Mouse (Mus musculus): ENCODE measurements around the gene Dcxr. TPM values are rescaled to one million over a fixed set of nuclear protein-coding genes. Genes with fewer than 3 reads are reported as not detected.
"Not testable (repeated sequence)": the region's sequence is repeated elsewhere in the genome, so short reads cannot be mapped to it uniquely, and the experiment has no call there.

The Dcxr gene
- 43.0 and 46.0 TPM in 2 replicates for polyA plus RNA-seq (2015; fragmentation: Nextera tagmentation; extraction: Ambion mirVana)

DNA sequence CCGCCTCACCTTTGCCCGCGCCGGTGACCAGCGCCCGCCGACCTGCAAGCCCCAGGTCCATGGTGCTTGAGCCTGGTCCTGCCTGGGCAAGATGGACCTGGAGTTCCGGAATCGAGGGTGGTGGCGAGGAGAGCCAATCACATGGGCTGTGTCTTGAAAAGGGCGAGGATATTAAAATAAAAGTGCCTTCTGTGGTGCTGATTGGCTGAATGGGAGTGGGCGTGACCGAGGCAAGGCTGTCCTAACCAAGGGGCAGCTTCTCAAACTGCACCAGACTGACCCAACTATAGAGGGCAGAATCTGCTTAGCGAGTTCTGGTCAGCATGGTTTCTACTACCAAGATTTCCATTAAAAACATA, at the start of gene Dcxr:
Dcxr (minus strand) TSS at position 113 of the 359 bp plus-strand sequence.
- peak; percentile 91 for ATAC-seq (ENCODE audit: insufficient read depth, low FRiP score)
- peak within 1 kb of the TSS; percentile 68 for H3K4me3 ChIP-seq (replicated peaks; ENCODE audit: low read length)
- peak within 1 kb of the TSS; percentile 76 for H3K4me2 ChIP-seq (ENCODE audit: low read depth, low read length)
- peak within 1 kb of the TSS; percentile 73 for H3K9ac ChIP-seq (ENCODE audit: low read length)
- no peaks in the 10 kb centered on the region for H3K9me3 ChIP-seq (replicated peaks; ENCODE audit: control insufficient read depth, low read length)
- H3K4me1 ChIP-seq (ENCODE audit: control insufficient read depth, insufficient read depth, low read length), result peaks cover 9% of the 10 kb centered on the region
- WGBS, result under 1% methylated on average over 14 of the region's 14 CpGs
- H3K27ac ChIP-seq (ENCODE audit: low read length), result peak within 1 kb of the TSS; percentile 49; the same call in 1 of the 2 replicates
- no peaks in the 10 kb centered on the region for H3K27me3 ChIP-seq (ENCODE audit: control insufficient read depth, insufficient read depth, low read length)
- H3K36me3 ChIP-seq (ENCODE audit: control insufficient read depth, insufficient read depth, low read length), result no peaks in the 10 kb centered on the region; the same call in 1 of the 2 replicates

DNA sequence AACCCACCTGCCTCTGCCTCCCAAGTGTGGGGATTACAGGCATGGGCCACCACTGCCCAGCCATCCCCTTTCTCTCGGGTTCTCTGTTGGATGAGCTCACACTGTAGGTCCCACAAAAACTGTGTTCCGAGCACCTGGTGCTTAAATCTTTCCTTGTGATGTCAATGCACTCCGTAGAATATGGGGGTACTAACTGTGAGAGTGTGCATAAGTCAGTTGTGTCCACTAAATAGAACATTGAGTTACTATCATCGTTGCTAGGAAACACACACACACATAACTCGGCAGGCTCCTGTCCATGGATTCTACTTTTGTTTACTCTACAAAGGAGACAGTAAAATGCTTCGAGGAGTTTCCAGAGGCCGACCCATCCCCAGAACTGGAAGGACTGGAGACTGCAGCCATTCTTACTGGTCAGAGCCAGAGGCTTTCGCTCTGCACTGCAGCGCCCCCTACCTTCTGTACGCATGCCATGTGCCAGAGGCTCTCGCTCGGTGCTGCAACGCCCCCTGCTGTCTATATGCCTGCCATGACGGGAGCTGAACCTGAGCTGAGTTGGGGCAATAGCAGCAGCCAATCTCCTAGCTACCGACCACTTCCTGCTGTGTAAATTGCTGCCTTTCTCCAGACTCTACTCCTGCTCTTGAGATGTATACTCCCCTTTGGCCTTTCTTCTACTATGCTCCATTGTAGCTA, 48.8 kb upstream of the Dcxr start:
- WGBS, result 23% methylated on average over 15 of the region's 15 CpGs
- ATAC-seq (ENCODE audit: insufficient read depth, low FRiP score), result peak; percentile 89
- H3K36me3 ChIP-seq (ENCODE audit: control insufficient read depth, insufficient read depth, low read length), result no peaks in the 10 kb centered on the region
- no peak overlapping the region for H3K4me3 ChIP-seq (replicated peaks; ENCODE audit: low read length)
- peaks cover 6% of the 10 kb centered on the region; the same call in 1 of the 2 replicates for H3K4me1 ChIP-seq (ENCODE audit: control insufficient read depth, insufficient read depth, low read length)
- H3K9me3 ChIP-seq (replicated peaks; ENCODE audit: control insufficient read depth, low read length), result no peaks in the 10 kb centered on the region
- no peaks in the 10 kb centered on the region for H3K27me3 ChIP-seq (ENCODE audit: control insufficient read depth, insufficient read depth, low read length)
- 0 out of 2 replicates have a peak overlapping the region, but pooled peaks have one; percentile 4 for H3K9ac ChIP-seq (ENCODE audit: low read length)
- H3K4me2 ChIP-seq (ENCODE audit: low read depth, low read length), result no peak overlapping the region
- H3K27ac ChIP-seq (ENCODE audit: low read length), result no peak overlapping the region

DNA sequence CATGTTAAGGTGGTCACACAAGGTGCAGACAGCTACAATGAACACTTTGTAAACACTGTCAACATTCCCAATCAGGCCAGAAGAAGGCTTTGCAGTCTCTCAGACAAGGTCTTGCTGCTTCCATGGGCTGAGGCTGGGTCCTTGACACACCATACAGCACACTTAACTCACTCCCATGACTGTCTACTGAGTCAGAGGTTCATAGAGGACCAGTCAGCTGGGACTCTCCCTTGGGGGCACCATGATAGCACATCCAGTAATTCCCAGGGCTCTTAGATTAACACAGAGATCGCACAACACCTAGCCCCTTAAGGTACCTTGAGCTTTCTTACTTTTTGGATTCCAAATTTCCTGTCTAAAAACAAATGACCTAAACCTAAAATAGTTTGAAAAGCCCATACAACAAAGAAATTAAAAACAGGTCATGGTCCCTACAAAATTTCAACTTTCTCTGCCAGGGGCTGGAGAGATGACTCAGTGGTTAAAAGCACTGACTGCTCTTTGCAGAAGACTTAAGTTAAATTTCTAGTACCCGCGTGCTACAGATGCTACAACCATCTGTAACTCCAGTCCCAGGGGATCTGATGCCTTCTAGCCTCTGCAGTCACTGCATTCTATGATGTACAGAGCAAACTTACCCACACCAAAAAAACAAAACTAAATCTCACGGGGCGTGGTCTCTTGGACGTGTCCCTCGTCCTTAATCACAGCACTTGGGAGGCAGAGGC, 46.5 kb upstream of the Dcxr start:
- no peak overlapping the region for H3K9ac ChIP-seq (ENCODE audit: low read length)
- no peak overlapping the region for H3K27ac ChIP-seq (ENCODE audit: low read length)
- peaks cover 6% of the 10 kb centered on the region; the same call in 1 of the 2 replicates for H3K4me1 ChIP-seq (ENCODE audit: control insufficient read depth, insufficient read depth, low read length)
- H3K4me2 ChIP-seq (ENCODE audit: low read depth, low read length), result no peak overlapping the region
- H3K36me3 ChIP-seq (ENCODE audit: control insufficient read depth, insufficient read depth, low read length), result no peaks in the 10 kb centered on the region
- no peak overlapping the region for H3K4me3 ChIP-seq (replicated peaks; ENCODE audit: low read length)
- no peak for ATAC-seq (ENCODE audit: insufficient read depth, low FRiP score)
- no peaks in the 10 kb centered on the region for H3K27me3 ChIP-seq (ENCODE audit: control insufficient read depth, insufficient read depth, low read length)
- no peaks in the 10 kb centered on the region for H3K9me3 ChIP-seq (replicated peaks; ENCODE audit: control insufficient read depth, low read length)
- 82% methylated on average over 7 of the region's 7 CpGs for WGBS

DNA sequence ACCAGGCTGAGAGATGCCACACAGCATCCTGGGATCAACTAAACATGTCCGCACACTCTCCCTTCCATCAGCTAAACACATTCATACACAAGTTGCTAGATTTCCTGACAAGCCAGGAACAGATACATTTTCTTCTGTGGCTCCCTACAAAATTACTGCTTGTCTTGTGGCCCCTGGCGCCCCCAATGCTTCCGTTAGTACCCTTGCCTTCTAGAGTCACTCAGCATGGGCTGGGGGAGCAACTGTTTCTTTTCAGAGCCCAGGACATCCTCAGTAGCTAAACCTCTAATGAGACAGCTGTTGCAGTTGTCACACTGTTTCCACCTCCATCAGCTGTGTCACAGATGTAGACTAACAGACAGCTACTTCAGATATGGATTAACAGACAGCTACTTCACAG, 45.7 kb upstream of the Dcxr start:
- ATAC-seq (ENCODE audit: insufficient read depth, low FRiP score), result no peak
- no peaks in the 10 kb centered on the region for H3K36me3 ChIP-seq (ENCODE audit: control insufficient read depth, insufficient read depth, low read length)
- 77% methylated on average over 3 of the region's 3 CpGs for WGBS

DNA sequence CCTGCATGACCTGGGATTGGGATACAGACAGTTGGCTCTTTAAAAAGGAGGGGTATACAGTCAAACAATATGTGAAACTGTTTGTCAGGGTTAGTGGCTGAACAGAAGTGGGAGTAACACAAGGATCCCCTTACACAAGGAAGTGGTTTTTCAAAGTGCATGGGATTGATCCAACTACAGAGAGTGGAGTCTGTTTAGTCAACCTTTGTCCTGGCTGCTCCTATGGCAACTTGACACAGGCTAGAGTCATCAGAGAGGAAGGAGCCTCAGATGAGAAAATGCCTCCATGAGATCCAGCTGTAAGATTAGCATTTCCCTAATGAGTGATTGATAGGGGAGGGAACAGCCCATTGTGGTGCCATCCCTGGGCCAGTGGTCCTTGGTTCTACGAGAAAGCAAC, 41.1 kb upstream of the Dcxr start:
- H3K27me3 ChIP-seq (ENCODE audit: control insufficient read depth, insufficient read depth, low read length), result no peaks in the 10 kb centered on the region
- no peak overlapping the region for H3K4me3 ChIP-seq (replicated peaks; ENCODE audit: low read length)
- H3K4me1 ChIP-seq (ENCODE audit: control insufficient read depth, insufficient read depth, low read length), result no peaks in the 10 kb centered on the region
- ATAC-seq (ENCODE audit: insufficient read depth, low FRiP score), result peak; percentile 62; the same call in 1 of the 2 replicates
- no peak overlapping the region for H3K9ac ChIP-seq (ENCODE audit: low read length)
- H3K27ac ChIP-seq (ENCODE audit: low read length), result peak overlapping the region; percentile 42; the same call in 1 of the 2 replicates
- no peak overlapping the region for H3K4me2 ChIP-seq (ENCODE audit: low read depth, low read length)
- WGBS, result 67% methylated on average over 1 of the region's 1 CpGs
- H3K9me3 ChIP-seq (replicated peaks; ENCODE audit: control insufficient read depth, low read length), result no peaks in the 10 kb centered on the region
- H3K36me3 ChIP-seq (ENCODE audit: control insufficient read depth, insufficient read depth, low read length), result no peaks in the 10 kb centered on the region

More for the DNA sequence above, 45.7 kb upstream of the Dcxr start:
- peaks cover 6% of the 10 kb centered on the region; the same call in 1 of the 2 replicates for H3K4me1 ChIP-seq (ENCODE audit: control insufficient read depth, insufficient read depth, low read length)
- H3K4me3 ChIP-seq (replicated peaks; ENCODE audit: low read length), result no peak overlapping the region
- H3K27me3 ChIP-seq (ENCODE audit: control insufficient read depth, insufficient read depth, low read length), result no peaks in the 10 kb centered on the region
- H3K9me3 ChIP-seq (replicated peaks; ENCODE audit: control insufficient read depth, low read length), result no peaks in the 10 kb centered on the region
- H3K27ac ChIP-seq (ENCODE audit: low read length), result no peak overlapping the region
- no peak overlapping the region for H3K9ac ChIP-seq (ENCODE audit: low read length)
- no peak overlapping the region for H3K4me2 ChIP-seq (ENCODE audit: low read depth, low read length)

DNA sequence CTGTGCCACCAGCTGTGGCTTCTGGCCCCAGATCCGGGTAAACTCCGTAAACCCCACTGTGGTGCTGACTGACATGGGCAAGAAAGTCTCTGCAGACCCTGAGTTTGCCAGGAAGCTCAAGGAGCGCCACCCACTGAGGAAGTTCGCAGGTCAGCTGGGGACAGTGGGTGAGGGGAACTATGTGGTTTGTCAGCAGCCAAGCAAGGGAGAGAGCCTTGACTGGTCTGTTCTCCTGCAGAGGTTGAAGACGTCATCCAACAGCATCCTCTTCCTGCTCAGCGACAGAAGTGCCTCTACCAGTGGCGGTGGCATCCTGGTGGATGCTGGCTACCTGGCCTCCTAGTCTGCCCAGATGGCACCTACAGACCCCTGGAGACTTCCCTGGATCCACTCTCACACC, 39.9 kb upstream of the Dcxr start:
- H3K27ac ChIP-seq (ENCODE audit: low read length); H3K9ac ChIP-seq (ENCODE audit: low read length); H3K4me2 ChIP-seq (ENCODE audit: low read depth, low read length); ATAC-seq (ENCODE audit: insufficient read depth, low FRiP score); H3K9me3 ChIP-seq (replicated peaks; ENCODE audit: control insufficient read depth, low read length); H3K4me1 ChIP-seq (ENCODE audit: control insufficient read depth, insufficient read depth, low read length); H3K36me3 ChIP-seq (ENCODE audit: control insufficient read depth, insufficient read depth, low read length); H3K27me3 ChIP-seq (ENCODE audit: control insufficient read depth, insufficient read depth, low read length); H3K4me3 ChIP-seq (replicated peaks; ENCODE audit: low read length): not testable (repeated sequence)
- WGBS, result 61% methylated on average over 3 of the region's 7 CpGs

DNA sequence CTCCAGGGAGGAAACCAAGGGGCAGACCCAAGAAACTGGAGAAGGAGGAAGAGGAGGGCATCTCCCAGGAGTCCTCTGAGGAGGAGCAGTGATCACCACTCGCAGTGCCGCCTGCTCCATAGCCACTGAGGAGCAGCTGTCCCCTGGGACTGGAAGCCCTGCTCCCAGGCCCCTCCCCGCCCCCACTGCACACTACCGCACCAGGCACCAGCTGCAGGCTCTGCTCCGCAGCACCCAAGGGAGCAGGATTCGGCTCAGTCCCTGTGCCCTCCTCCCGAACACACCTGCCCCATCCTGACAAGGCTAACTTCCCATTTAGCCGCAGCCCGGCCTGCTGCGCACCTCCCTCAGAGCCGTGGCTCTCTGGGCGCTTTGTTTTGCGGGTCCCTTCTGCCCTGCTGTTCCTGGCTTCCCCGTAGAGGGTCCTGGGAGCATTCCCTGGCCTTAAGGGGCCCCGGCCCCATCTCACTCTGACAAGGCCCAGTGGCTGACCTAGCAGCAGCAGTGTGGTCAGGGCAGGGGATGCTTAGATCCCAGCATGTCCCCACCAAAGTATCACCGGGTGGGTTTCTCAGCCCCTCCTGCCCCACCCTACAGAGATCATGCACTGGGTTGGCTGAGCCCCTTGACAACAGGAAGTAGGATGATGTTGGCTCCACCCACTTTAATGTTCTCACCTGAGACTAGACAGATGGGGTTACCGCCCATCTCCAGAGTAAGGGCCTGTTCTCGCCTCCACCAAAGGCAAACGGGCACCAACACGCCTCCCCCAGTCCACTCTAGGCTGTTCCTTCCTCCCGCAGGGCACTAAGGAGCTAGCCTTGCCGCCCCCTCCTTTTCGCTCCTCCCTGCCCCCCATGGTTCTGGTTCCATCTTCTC, 36.3 kb upstream of the Dcxr start:
- H3K4me3 ChIP-seq (replicated peaks; ENCODE audit: low read length), result not testable (repeated sequence)
- H3K4me2 ChIP-seq (ENCODE audit: low read depth, low read length), result peak overlapping the region; percentile 24; the same call in 1 of the 2 replicates

DNA sequence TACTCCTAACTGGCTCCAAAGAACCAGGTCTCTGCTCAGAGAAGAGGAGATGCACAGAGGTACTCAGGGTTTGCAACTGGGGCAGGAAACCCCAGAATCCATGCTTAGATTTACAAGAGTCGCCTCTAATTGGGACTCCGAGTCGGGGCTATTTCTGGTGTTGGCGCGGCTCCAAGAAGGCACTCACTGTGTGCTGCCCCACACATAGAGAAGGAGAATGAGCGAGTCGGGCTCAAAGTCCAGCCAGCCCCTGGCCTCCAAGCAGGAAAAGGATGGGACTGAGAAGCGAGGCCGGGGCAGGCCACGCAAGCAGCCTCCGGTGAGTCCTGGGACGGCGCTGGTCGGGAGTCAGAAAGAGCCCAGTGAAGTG, 35.6 kb upstream of the Dcxr start, which contains the start of gene Hmga1b:
Hmga1b (plus strand) TSS at position 123 of the 370 bp plus-strand sequence.
- WGBS, result 11% methylated on average over 14 of the region's 14 CpGs
- peak; percentile 49; the same call in 1 of the 2 replicates for ATAC-seq (ENCODE audit: insufficient read depth, low FRiP score)
- Histone ChIP-seq H3K9ac (ENCODE audit: low read length) (peak within 1 kb of the TSS; percentile 50), H3K4me2 (ENCODE audit: low read depth, low read length) (peak within 1 kb of the TSS; percentile 24; the same call in 1 of the 2 replicates), H3K9me3 (replicated peaks; ENCODE audit: control insufficient read depth, low read length) (peaks cover 19% of the 10 kb centered on the region), H3K27ac (ENCODE audit: low read length) (peak within 1 kb of the TSS; percentile 85)
- H3K4me3 ChIP-seq (replicated peaks; ENCODE audit: low read length); H3K36me3 ChIP-seq (ENCODE audit: control insufficient read depth, insufficient read depth, low read length); H3K4me1 ChIP-seq (ENCODE audit: control insufficient read depth, insufficient read depth, low read length); H3K27me3 ChIP-seq (ENCODE audit: control insufficient read depth, insufficient read depth, low read length): not testable (repeated sequence)

More for the DNA sequence above, 36.3 kb upstream of the Dcxr start:
- H3K4me1 ChIP-seq (ENCODE audit: control insufficient read depth, insufficient read depth, low read length); H3K9ac ChIP-seq (ENCODE audit: low read length); H3K27me3 ChIP-seq (ENCODE audit: control insufficient read depth, insufficient read depth, low read length); H3K27ac ChIP-seq (ENCODE audit: low read length); H3K36me3 ChIP-seq (ENCODE audit: control insufficient read depth, insufficient read depth, low read length): not testable (repeated sequence)
- ATAC-seq (ENCODE audit: insufficient read depth, low FRiP score), result peak; percentile 51
- H3K9me3 ChIP-seq (replicated peaks; ENCODE audit: control insufficient read depth, low read length), result peaks cover 13% of the 10 kb centered on the region
- WGBS, result 12% methylated on average over 7 of the region's 23 CpGs

All from stomach, embryonic 16.5 days (tissue).